ENCODE assay signal across 8 mouse cellular contexts in the genomic region with DNA sequence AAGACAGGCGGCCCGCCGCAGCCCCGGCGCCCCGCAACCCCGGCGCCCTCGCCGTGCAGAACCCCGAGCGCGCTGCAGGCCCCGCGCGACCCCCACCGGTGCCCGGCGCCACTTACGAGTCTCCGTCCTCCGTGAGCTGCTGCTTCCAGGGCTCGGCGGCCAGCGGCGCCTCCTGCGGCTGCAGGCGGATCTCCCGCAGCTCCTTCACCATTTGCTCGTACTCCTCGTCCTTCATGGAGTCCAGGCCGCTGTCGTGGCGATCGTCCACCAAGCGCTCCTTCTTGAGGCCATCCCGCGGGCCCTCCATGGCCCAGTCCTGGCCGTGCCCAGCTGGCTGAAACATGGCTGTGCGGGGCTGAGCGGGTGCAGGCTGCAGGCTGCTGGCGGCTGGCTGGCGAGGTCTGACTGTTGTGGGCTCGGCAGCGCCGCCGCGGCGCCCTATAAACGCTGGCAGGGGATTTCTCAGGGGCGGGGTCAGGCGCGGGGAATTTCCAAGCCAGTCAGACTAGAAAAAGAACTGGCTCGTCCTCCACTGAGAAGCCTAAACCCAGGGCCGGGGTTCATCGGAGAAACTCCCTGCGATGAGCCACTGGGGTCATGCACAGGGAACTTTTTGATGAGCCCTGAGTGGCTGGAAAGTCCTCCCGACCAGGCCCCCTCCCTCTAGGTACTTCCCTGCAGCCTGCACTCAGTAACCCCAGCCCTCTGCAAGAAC. TPM values are rescaled to one million over a fixed set of nuclear protein-coding genes. Genes with fewer than 3 reads are reported as not detected.
DNase-seq lines count a peak whose midpoint lies in the region; ATAC-seq and TF ChIP-seq lines count a peak whose summit lies in the region.

Gene Nfkbia, minus strand, starts transcription at position 464 of the 715 bp plus-strand sequence.

- dilution Hi-C loops in CH12.LX (cut with MboI; ENCODE audit: extremely low pct_ligation_motif_present, extremely low pct_unique_long_range_greater_than_20kb, low sequenced_read_pairs) = no loop called here

- H3K4me1 ChIP-seq in CH12.LX (ENCODE audit: control insufficient read depth in 1 of 2, insufficient read depth in 2 of 2) = peaks cover 11 to 51% of the 10 kb centered on the region in 2 experiments
- H3K4me1 ChIP-seq in forebrain, embryonic 11.5 days (replicated peaks; ENCODE audit: control insufficient read depth, insufficient read depth, low read length) = peaks cover 7% of the 10 kb centered on the region
- peaks cover 37% of the 10 kb centered on the region for H3K4me1 ChIP-seq in heart, embryonic 15.5 days (replicated peaks)
- peaks cover 47% of the 10 kb centered on the region for H3K4me1 ChIP-seq in liver, embryonic 13.5 days (replicated peaks)
- H3K4me1 ChIP-seq in stomach, embryonic 14.5 days (ENCODE audit: control insufficient read depth, insufficient read depth, low read length) = peaks cover 21% of the 10 kb centered on the region; the same call in 1 of the 2 replicates

- no peak for TF ChIP-seq RAD21 in CH12.LX (IDR thresholded peaks at IDR 0.05; ENCODE audit: low read depth, low read length)

- peak in 1 of 2 experiments; percentile 9; a peak in 1 of 4 replicates for TF ChIP-seq CTCF in CH12.LX (conservative IDR thresholded peaks at IDR 0.05 in 1 of 2, IDR thresholded peaks at IDR 0.05 in 1 of 2; ENCODE audit: low read depth in 2 of 2, low read length in 2 of 2)

- H3K36me3 ChIP-seq in CH12.LX (replicated peaks in 1 of 2; ENCODE audit: control insufficient read depth in 1 of 2, insufficient read depth in 1 of 2, low read length in 1 of 2) = peaks cover 37 to 42% of the 10 kb centered on the region in 2 experiments
- no peaks in the 10 kb centered on the region; the same call in 1 of the 2 replicates for H3K36me3 ChIP-seq in forebrain, embryonic 11.5 days (ENCODE audit: control insufficient read depth, insufficient read depth, low read length)
- H3K36me3 ChIP-seq in heart, embryonic 15.5 days = peaks cover 37% of the 10 kb centered on the region
- peaks cover 28% of the 10 kb centered on the region for H3K36me3 ChIP-seq in liver, embryonic 13.5 days
- H3K36me3 ChIP-seq in stomach, embryonic 14.5 days (ENCODE audit: control insufficient read depth, insufficient read depth, low read length) = peaks cover 31% of the 10 kb centered on the region

- H3K27me3 ChIP-seq in CH12.LX (replicated peaks) = no peaks in the 10 kb centered on the region
- no peaks in the 10 kb centered on the region for H3K27me3 ChIP-seq in forebrain, embryonic 11.5 days (ENCODE audit: control insufficient read depth, insufficient read depth, low read length)
- no peaks in the 10 kb centered on the region for H3K27me3 ChIP-seq in heart, embryonic 15.5 days
- peaks cover 4% of the 10 kb centered on the region; the same call in 1 of the 2 replicates for H3K27me3 ChIP-seq in liver, embryonic 13.5 days
- no peaks in the 10 kb centered on the region for H3K27me3 ChIP-seq in stomach, embryonic 14.5 days (ENCODE audit: control insufficient read depth, insufficient read depth, low read length)

- ATAC-seq in forebrain, embryonic 11.5 days (replicated peaks; ENCODE audit: low FRiP score) = peak; percentile 90
- ATAC-seq in heart, embryonic 15.5 days (replicated peaks; ENCODE audit: insufficient number of reproducible peaks, insufficient read depth, low FRiP score, low read depth) = peak; percentile 85
- ATAC-seq in liver, embryonic 13.5 days (ENCODE audit: low read depth) = peak; percentile 80
- peak; percentile 81 for ATAC-seq in stomach, embryonic 14.5 days (ENCODE audit: insufficient number of reproducible peaks, insufficient read depth, low FRiP score, low read depth)

- TF ChIP-seq POLR2A in CH12.LX (IDR thresholded peaks at IDR 0.05; ENCODE audit: low read depth, low read length) = peak; percentile 99

- no peaks in the 10 kb centered on the region for H3K9me3 ChIP-seq in CH12.LX (replicated peaks; ENCODE audit: low read length)
- H3K9me3 ChIP-seq in forebrain, embryonic 11.5 days (ENCODE audit: control insufficient read depth, low read length) = no peaks in the 10 kb centered on the region
- H3K9me3 ChIP-seq in heart, embryonic 15.5 days (replicated peaks) = no peaks in the 10 kb centered on the region
- no peaks in the 10 kb centered on the region for H3K9me3 ChIP-seq in liver, embryonic 13.5 days (replicated peaks)
- H3K9me3 ChIP-seq in stomach, embryonic 14.5 days (ENCODE audit: control insufficient read depth, low read depth, low read length) = no peaks in the 10 kb centered on the region

- H3K4me2 ChIP-seq in CH12.LX (ENCODE audit: insufficient read depth, low read depth, poor library complexity, severe bottlenecking) = peak within 1 kb of the TSS; percentile 91
- peak within 1 kb of the TSS; percentile 85 for H3K4me2 ChIP-seq in forebrain, embryonic 11.5 days (ENCODE audit: low read depth, low read length, severe bottlenecking)
- peak within 1 kb of the TSS; percentile 79 for H3K4me2 ChIP-seq in heart, embryonic 15.5 days
- peak within 1 kb of the TSS; percentile 98 for H3K4me2 ChIP-seq in liver, embryonic 13.5 days
- peak within 1 kb of the TSS; percentile 91 for H3K4me2 ChIP-seq in stomach, embryonic 14.5 days (replicated peaks; ENCODE audit: low read depth, low read length)

- H3K79me2 ChIP-seq in CH12.LX (replicated peaks; ENCODE audit: control insufficient read depth, extremely low read depth, insufficient read depth, poor library complexity, severe bottlenecking) = peaks cover 30% of the 10 kb centered on the region

- peak within 1 kb of the TSS; percentile 94 for H3K9ac ChIP-seq in CH12.LX (ENCODE audit: insufficient read depth, low read depth)
- peak within 1 kb of the TSS; percentile 94 for H3K9ac ChIP-seq in forebrain, embryonic 11.5 days (ENCODE audit: low read length)
- H3K9ac ChIP-seq in heart, embryonic 15.5 days = peak within 1 kb of the TSS; percentile 99
- H3K9ac ChIP-seq in liver, embryonic 13.5 days = peak within 1 kb of the TSS; percentile 94
- peak within 1 kb of the TSS; percentile 92 for H3K9ac ChIP-seq in stomach, embryonic 14.5 days (replicated peaks; ENCODE audit: low read depth, low read length)

- peak within 1 kb of the TSS; percentile 81 to 94 (median 89) for H3K4me3 ChIP-seq in CH12.LX (replicated peaks in 1 of 3; ENCODE audit: low read depth in 2 of 3, low read length in 2 of 3, poor library complexity in 1 of 3)
- H3K4me3 ChIP-seq in forebrain, embryonic 11.5 days (ENCODE audit: low read depth, low read length) = peak within 1 kb of the TSS; percentile 87
- H3K4me3 ChIP-seq in heart, embryonic 15.5 days = peak within 1 kb of the TSS; percentile 92
- peak within 1 kb of the TSS; percentile 89 for H3K4me3 ChIP-seq in liver, embryonic 13.5 days (replicated peaks)
- peak within 1 kb of the TSS; percentile 81 for H3K4me3 ChIP-seq in stomach, embryonic 14.5 days (ENCODE audit: low read depth, low read length)

- peak; percentile 96 for DNase-seq in CH12.LX (ENCODE audit: extremely low read depth)
- DNase-seq in c-Kit-positive CD71-positive TER-119-negative erythroid progenitor cells, embryonic 14.5 days (ENCODE audit: low read depth) = peak; percentile 82
- DNase-seq in forebrain, embryonic 11.5 days (ENCODE audit: low spot score) = peak; percentile 95
- DNase-seq in kidney, postnatal 25 days = peak; percentile 95 to 97
- peak; percentile 76 for DNase-seq in liver, embryonic 13.5 days
- DNase-seq in natural killer cell, adult 2 months (ENCODE audit: low spot score in 2 of 2) = peak; percentile 96 to 97

- H3K27ac ChIP-seq in CH12.LX (ENCODE audit: insufficient read depth, low read depth) = peak within 1 kb of the TSS; percentile 99
- H3K27ac ChIP-seq in forebrain, embryonic 11.5 days (ENCODE audit: low read depth, low read length) = peak within 1 kb of the TSS; percentile 98
- peak within 1 kb of the TSS; percentile 100 for H3K27ac ChIP-seq in heart, embryonic 15.5 days
- H3K27ac ChIP-seq in liver, embryonic 13.5 days = peak within 1 kb of the TSS; percentile 96
- H3K27ac ChIP-seq in stomach, embryonic 14.5 days (ENCODE audit: low read length) = peak within 1 kb of the TSS; percentile 100

- under 1% methylated on average over 52 of the region's 58 CpGs for WGBS in forebrain, embryonic 11.5 days
- under 1% methylated on average over 54 of the region's 58 CpGs for WGBS in heart, embryonic 15.5 days
- WGBS in liver, embryonic 13.5 days (ENCODE audit: insufficient replicate concordance) = 0% methylated on average over 39 of the region's 58 CpGs
- WGBS in stomach, embryonic 14.5 days = under 1% methylated on average over 44 of the region's 58 CpGs

- in situ Hi-C loops in CH12.LX (cut with MboI; ENCODE audit: low pct_ligation_motif_present, low pct_unique_long_range_greater_than_20kb, low sequenced_read_pairs) = loop anchor here (5.0 to 10.0 kb wide), 2 partner anchors 50 to 108 kb away; partner anchors contain the start of gene Psma6

- TF ChIP-seq EP300 in CH12.LX (IDR thresholded peaks at IDR 0.05; ENCODE audit: low read length) = peak; percentile 61

TF ChIP-seq in CH12.LX, 34 proteins besides CTCF, POLR2A, EP300 and RAD21 (continues in another document):
- TF ChIP-seq PAX5 (IDR thresholded peaks at IDR 0.05; ENCODE audit: low read length) (no peak), POLR2AphosphoS2 (IDR thresholded peaks at IDR 0.05; ENCODE audit: low read depth, low read length) (peak; percentile 99), MAFK (IDR thresholded peaks at IDR 0.05; ENCODE audit: insufficient replicate concordance, low read length) (no peak), MAZ (IDR thresholded peaks at IDR 0.05; ENCODE audit: low read depth, low read length) (peak; percentile 98), E2F4 (IDR thresholded peaks at IDR 0.05; ENCODE audit: insufficient replicate concordance, low read depth, low read length) (no peak), JUN (IDR thresholded peaks at IDR 0.05; ENCODE audit: insufficient read depth, low read depth, low read length) (no peak), ZNF384 (IDR thresholded peaks at IDR 0.05; ENCODE audit: low read depth, low read length) (peak; percentile 35; the same call in 1 of the 2 replicates), ELF1 (IDR thresholded peaks at IDR 0.05; ENCODE audit: low read depth, low read length) (peak; percentile 30; the same call in 1 of the 2 replicates), ZC3H11A (IDR thresholded peaks at IDR 0.05; ENCODE audit: low read depth, low read length) (no peak), HCFC1 (IDR thresholded peaks at IDR 0.05; ENCODE audit: low read depth, low read length) (peak; percentile 59; the same call in 1 of the 2 replicates), IRF4 (IDR thresholded peaks at IDR 0.05; ENCODE audit: low read depth, low read length) (peak; percentile 93), MXI1 (IDR thresholded peaks at IDR 0.05; ENCODE audit: low read depth, low read length) (peak; percentile 65)

RNA-seq across cellular contexts. Expression of gene Nfkbia, which starts in this region (rescaled TPM):
- 465 and 702 TPM in 2 replicates for total RNA-seq in CH12.LX (2012; rRNA removed)
- 138 and 178 TPM in 2 replicates for total RNA-seq in CH12.LX (2014; rRNA removed)
- 115 and 143 TPM in 2 replicates for polyA plus RNA-seq in CH12.LX (2012; ENCODE audit: insufficient read length, low read depth)
- polyA plus RNA-seq in forebrain, embryonic 11.5 days (2014; fragmentation: Nextera tagmentation; extraction: Ambion mirVana) = 40.8 and 41.2 TPM in 2 replicates
- polyA plus RNA-seq in heart, embryonic 15.5 days (2015; fragmentation: Nextera tagmentation; extraction: Ambion mirVana) = 61.4 and 82.5 TPM in 2 replicates
- polyA plus RNA-seq in liver, embryonic 13.5 days (2015; fragmentation: Nextera tagmentation; extraction: Ambion mirVana) = 15.0 and 15.6 TPM in 2 replicates
- polyA plus RNA-seq in stomach, embryonic 14.5 days (2014; fragmentation: Nextera tagmentation; extraction: Ambion mirVana) = 91.8 and 95.4 TPM in 2 replicates

Comparison
In these comparisons a context has a peak if more than half of its experiments do, and no peak if none do; other contexts are left out.
1. Peak in every context shown above with its lines: DNase-seq, ATAC-seq, H3K4me3 ChIP-seq and H3K27ac ChIP-seq.